Mouse (Mus musculus) intestine, postnatal 0 days (tissue): ENCODE results near the gene Cdc25a. TPM values are rescaled to one million over a fixed set of nuclear protein-coding genes. Genes with fewer than 3 reads are reported as not detected.
A peak's percentile ranks its signal among the peaks of the same experiment; 100 is the strongest.

Experiments
- ATAC-seq: fragments of 200-750 bp; cut with Nextera tagmentation; 2 replicates; pipeline ENCODE4 v1.8.0; 2017; ENCODE audit warnings: mild to moderate bottlenecking, moderate TSS enrichment, moderate library complexity
- H3K27ac ChIP-seq: fragments of 300-500 bp; sonication (generic); 2 replicates; pipeline ENCODE4 v1.5.1; 2014; ENCODE audit warnings: mild to moderate bottlenecking, low read depth, low read length, moderate library complexity
- H3K27me3 ChIP-seq: fragments of 300-500 bp; sonication (generic); replicated peaks from 2 replicates; pipeline ENCODE4 v1.6.1; 2014; ENCODE audit warnings: low read length, mixed read lengths; ENCODE audit not compliant: control insufficient read depth, insufficient read depth
- H3K36me3 ChIP-seq: fragments of 300-500 bp; sonication (generic); 2 replicates; pipeline ENCODE4 v1.6.1; 2014; ENCODE audit warnings: mild to moderate bottlenecking, moderate library complexity; ENCODE audit not compliant: control insufficient read depth, insufficient read depth
- H3K4me1 ChIP-seq: fragments of 300-500 bp; sonication (generic); replicated peaks from 2 replicates; pipeline ENCODE4 v1.6.1; 2014; ENCODE audit warnings: antibody characterized with exemption, low read length, mixed read lengths; ENCODE audit not compliant: control insufficient read depth, insufficient read depth
- H3K4me2 ChIP-seq: fragments of 300-500 bp; sonication (generic); replicated peaks from 2 replicates; pipeline ENCODE4 v1.6.1; 2014; ENCODE audit warnings: low read depth, mild to moderate bottlenecking, moderate library complexity
- H3K4me3 ChIP-seq: fragments of 300-500 bp; sonication (generic); 2 replicates; pipeline ENCODE4 v1.5.1; 2014; ENCODE audit warnings: low read depth, low read length
- H3K9ac ChIP-seq: fragments of 300-500 bp; sonication (generic); 2 replicates; pipeline ENCODE4 v1.6.1; 2014; ENCODE audit warnings: mild to moderate bottlenecking, low read depth, low read length
- H3K9me3 ChIP-seq: fragments of 300-500 bp; sonication (generic); 2 replicates; pipeline ENCODE4 v1.6.1; 2016; ENCODE audit warnings: mixed run types; ENCODE audit not compliant: control insufficient read depth
- CTCF ChIP-seq: sonication (generic); IDR thresholded peaks from 2 replicates; pipeline ENCODE4 v1.5.1; 2016; ENCODE audit warnings: low read depth, mild to moderate bottlenecking, control low read depth, antibody characterized with exemption, moderate library complexity
- WGBS: fragments of 180-500 bp; shearing (Covaris S2); extraction: QIAGEN DNeasy Blood & Tissue Kit; methylation state at CpG from one replicate; pipeline ENCODE4 v1.1.7; 2014; 5-methylcytosine and 5-hydroxymethylcytosine counted together
- polyA plus RNA-seq: library from polyadenylated mRNA; unstranded; fragments of >200 nt; fragmentation: Nextera tagmentation; extraction: Ambion mirVana; gene quantifications from 2 replicates; pipeline ENCODE4 v1.2.1, GENCODE M21; 2015

Cdc25a gene
- polyA plus RNA-seq, 1 experiment from 2014 or later: 21.3 TPM

- TF ChIP-seq CTCF: no peak
- ATAC-seq: no peak
- WGBS: 85% methylated on average over 5 of the region's 5 CpGs
- Histone ChIP-seq H3K4me1 (no peaks in the 10 kb centered on the region; the same call in none of the 2 replicates), H3K4me2 (peak overlapping the region; percentile 24; the same call in 1 of the 2 replicates), H3K4me3 (no peak overlapping the region), H3K9ac (no peak overlapping the region), H3K36me3 (no peaks in the 10 kb centered on the region), H3K9me3 (no peaks in the 10 kb centered on the region), H3K27me3 (no peaks in the 10 kb centered on the region), H3K27ac (no peak overlapping the region)
These were observed 25.3 kb upstream of the Cdc25a start for GRCm38 (mm10) chr9:109850099-109850498.

GRCm38 (mm10) chr9:109854341-109854740 lies 21.0 kb upstream of the Cdc25a start:
- H3K4me3 ChIP-seq: no peak overlapping the region
- no peaks in the 10 kb centered on the region; the same call in none of the 2 replicates for H3K4me1 ChIP-seq
- no peak for ATAC-seq
- no peaks in the 10 kb centered on the region for H3K27me3 ChIP-seq
- no peak overlapping the region for H3K27ac ChIP-seq
- no peaks in the 10 kb centered on the region for H3K9me3 ChIP-seq
- no peak overlapping the region for H3K9ac ChIP-seq
- H3K36me3 ChIP-seq: no peaks in the 10 kb centered on the region
- WGBS: 83% methylated on average over 2 of the region's 2 CpGs
- TF ChIP-seq CTCF: no peak
- H3K4me2 ChIP-seq: no peak overlapping the region

GRCm38 (mm10) chr9:109855947-109856346 lies 19.4 kb upstream of the Cdc25a start:
- H3K9ac ChIP-seq: no peak overlapping the region
- no peak overlapping the region for H3K4me2 ChIP-seq
- H3K27me3 ChIP-seq: no peaks in the 10 kb centered on the region
- TF ChIP-seq CTCF: no peak
- 72% methylated on average over 6 of the region's 6 CpGs for WGBS
- H3K4me1 ChIP-seq: no peaks in the 10 kb centered on the region
- H3K36me3 ChIP-seq: no peaks in the 10 kb centered on the region
- ATAC-seq: no peak
- H3K9me3 ChIP-seq: no peaks in the 10 kb centered on the region
- H3K27ac ChIP-seq: no peak overlapping the region
- H3K4me3 ChIP-seq: no peak overlapping the region

GRCm38 (mm10) chr9:109862397-109863044 lies 12.9 kb upstream of the Cdc25a start:
- H3K9ac ChIP-seq: no peak overlapping the region
- no peaks in the 10 kb centered on the region for H3K4me1 ChIP-seq
- peak; percentile 95 for TF ChIP-seq CTCF
- H3K4me2 ChIP-seq: peak overlapping the region; percentile 46
- H3K27me3 ChIP-seq: no peaks in the 10 kb centered on the region
- ATAC-seq: peak; percentile 49
- no peaks in the 10 kb centered on the region for H3K36me3 ChIP-seq
- H3K27ac ChIP-seq: no peak overlapping the region
- 11% methylated on average over 20 of the region's 20 CpGs for WGBS
- H3K9me3 ChIP-seq: no peaks in the 10 kb centered on the region
- no peak overlapping the region for H3K4me3 ChIP-seq

GRCm38 (mm10) chr9:109863085-109863484 lies 12.3 kb upstream of the Cdc25a start:
- H3K4me1 ChIP-seq: no peaks in the 10 kb centered on the region
- H3K4me2 ChIP-seq: no peak overlapping the region; the same call in 1 of the 2 replicates
- WGBS: 39% methylated on average over 3 of the region's 3 CpGs
- H3K9ac ChIP-seq: no peak overlapping the region
- H3K36me3 ChIP-seq: no peaks in the 10 kb centered on the region
- H3K4me3 ChIP-seq: no peak overlapping the region
- no peaks in the 10 kb centered on the region for H3K27me3 ChIP-seq
- no peak overlapping the region for H3K27ac ChIP-seq
- ATAC-seq: no peak
- TF ChIP-seq CTCF: no peak
- H3K9me3 ChIP-seq: no peaks in the 10 kb centered on the region

GRCm38 (mm10) chr9:109866218-109866617 lies 9.2 kb upstream of the Cdc25a start:
- no peak overlapping the region for H3K4me3 ChIP-seq
- no peaks in the 10 kb centered on the region for H3K36me3 ChIP-seq
- no peak overlapping the region for H3K9ac ChIP-seq
- WGBS: 55% methylated on average over 2 of the region's 2 CpGs
- no peak overlapping the region for H3K4me2 ChIP-seq
- no peak overlapping the region for H3K27ac ChIP-seq
- no peak for TF ChIP-seq CTCF
- H3K9me3 ChIP-seq: no peaks in the 10 kb centered on the region
- ATAC-seq: no peak
- no peaks in the 10 kb centered on the region for H3K4me1 ChIP-seq
- H3K27me3 ChIP-seq: no peaks in the 10 kb centered on the region
